Mouse (Mus musculus): ENCODE data around the gene Arrdc5. TPM values are rescaled to one million over a fixed set of nuclear protein-coding genes. Genes with fewer than 3 reads are reported as not detected.

Arrdc5 gene
- polyA plus RNA-seq, 1 experiment from 2014 or later, result not detected

DNA sequence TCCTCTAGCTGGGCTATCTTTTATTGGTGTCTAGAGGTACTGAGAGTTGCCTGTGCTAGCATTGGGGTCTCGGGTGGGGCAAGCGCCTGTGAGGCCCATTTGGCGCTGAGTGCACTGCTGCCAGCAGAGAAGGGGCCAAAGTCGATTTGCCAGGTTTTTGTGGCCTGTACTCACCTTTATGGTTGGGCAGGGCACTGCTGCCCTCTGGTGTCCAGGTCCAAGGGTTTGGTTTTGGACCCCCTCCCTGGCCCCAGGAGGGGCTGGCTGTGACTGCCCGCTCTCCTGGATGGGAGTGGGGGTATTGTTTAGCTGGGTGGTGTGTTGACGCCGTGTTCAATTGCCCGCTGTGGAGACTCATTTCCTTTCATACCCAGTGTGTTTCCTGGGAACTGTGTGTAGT lies 5.7 kb upstream of the Arrdc5 start:
- ATAC-seq (no peak), DNase-seq (peak; percentile 57)
- Histone ChIP-seq H3K27me3 (ENCODE audit: insufficient read depth, low read length) (no peaks in the 10 kb centered on the region), H3K9ac (replicated peaks) (no peak overlapping the region), H3K9me3 (ENCODE audit: low read length) (no peaks in the 10 kb centered on the region), H3K36me3 (replicated peaks; ENCODE audit: insufficient read depth, low read length) (peaks cover 47% of the 10 kb centered on the region), H3K4me2 (ENCODE audit: low read depth, low read length) (peak overlapping the region; percentile 88), H3K4me3 (ENCODE audit: low read depth, low read length) (peak overlapping the region; percentile 62; the same call in 1 of the 2 replicates), H3K27ac (ENCODE audit: low read depth) (no peak overlapping the region), H3K4me1 (ENCODE audit: insufficient read depth) (peaks cover 45% of the 10 kb centered on the region)
- 72% methylated on average over 8 of the region's 8 CpGs for WGBS (ENCODE audit: insufficient replicate concordance)
- no peak for TF ChIP-seq EP300 (IDR thresholded peaks at IDR 0.05; ENCODE audit: low read depth)
- peak; percentile 65 for TF ChIP-seq CTCF (IDR thresholded peaks at IDR 0.05; ENCODE audit: low read depth)

- peak overlapping the region; percentile 76 for H3K9ac ChIP-seq (replicated peaks)
These were observed 5.1 kb upstream of the Arrdc5 start for GRCm38 (mm10) chr17:56305156-56305555.

GRCm38 (mm10) chr17:56304718-56305117 lies 4.6 kb upstream of the Arrdc5 start:
- DNase-seq (no peak), ATAC-seq (no peak)
- H3K4me1 ChIP-seq (ENCODE audit: insufficient read depth), result peaks cover 45% of the 10 kb centered on the region
- H3K4me3 ChIP-seq (ENCODE audit: low read depth, low read length), result peak overlapping the region; percentile 62
- WGBS (ENCODE audit: insufficient replicate concordance), result 15% methylated on average over 11 of the region's 11 CpGs
- TF ChIP-seq EP300 (IDR thresholded peaks at IDR 0.05; ENCODE audit: low read depth), result no peak
- TF ChIP-seq CTCF (IDR thresholded peaks at IDR 0.05; ENCODE audit: low read depth), result no peak
- peak overlapping the region; percentile 80 for H3K27ac ChIP-seq (ENCODE audit: low read depth)
- peaks cover 37% of the 10 kb centered on the region for H3K36me3 ChIP-seq (replicated peaks; ENCODE audit: insufficient read depth, low read length)
- H3K9me3 ChIP-seq (ENCODE audit: low read length), result no peaks in the 10 kb centered on the region
- peak overlapping the region; percentile 88 for H3K4me2 ChIP-seq (ENCODE audit: low read depth, low read length)
- H3K27me3 ChIP-seq (ENCODE audit: insufficient read depth, low read length), result no peaks in the 10 kb centered on the region
- H3K9ac ChIP-seq (replicated peaks), result peak overlapping the region; percentile 76

More at GRCm38 (mm10) chr17:56305156-56305555, 5.1 kb upstream of the Arrdc5 start:
- ATAC-seq (no peak), DNase-seq (no peak)
- peak overlapping the region; percentile 62 for H3K4me3 ChIP-seq (ENCODE audit: low read depth, low read length)
- H3K36me3 ChIP-seq (replicated peaks; ENCODE audit: insufficient read depth, low read length), result peaks cover 40% of the 10 kb centered on the region
- H3K27me3 ChIP-seq (ENCODE audit: insufficient read depth, low read length), result no peaks in the 10 kb centered on the region
- H3K4me1 ChIP-seq (ENCODE audit: insufficient read depth), result peaks cover 45% of the 10 kb centered on the region
- WGBS (ENCODE audit: insufficient replicate concordance), result 48% methylated on average over 9 of the region's 9 CpGs
- peak overlapping the region; percentile 80 for H3K27ac ChIP-seq (ENCODE audit: low read depth)
- H3K4me2 ChIP-seq (ENCODE audit: low read depth, low read length), result peak overlapping the region; percentile 88
- TF ChIP-seq CTCF (IDR thresholded peaks at IDR 0.05; ENCODE audit: low read depth), result no peak
- no peak for TF ChIP-seq EP300 (IDR thresholded peaks at IDR 0.05; ENCODE audit: low read depth)
- no peaks in the 10 kb centered on the region for H3K9me3 ChIP-seq (ENCODE audit: low read length)

- Histone ChIP-seq H3K4me1 (ENCODE audit: insufficient read depth) (peaks cover 45% of the 10 kb centered on the region), H3K9me3 (ENCODE audit: low read length) (no peaks in the 10 kb centered on the region), H3K36me3 (replicated peaks; ENCODE audit: insufficient read depth, low read length) (peaks cover 31% of the 10 kb centered on the region), H3K27me3 (ENCODE audit: insufficient read depth, low read length) (no peaks in the 10 kb centered on the region), H3K9ac (replicated peaks) (peak overlapping the region; percentile 76), H3K27ac (ENCODE audit: low read depth) (peak overlapping the region; percentile 80), H3K4me2 (ENCODE audit: low read depth, low read length) (peak overlapping the region; percentile 88), H3K4me3 (ENCODE audit: low read depth, low read length) (peak overlapping the region; percentile 62)
- DNase-seq (peak; percentile 98), ATAC-seq (peak; percentile 87)
- under 1% methylated on average over 63 of the region's 68 CpGs for WGBS (ENCODE audit: insufficient replicate concordance)
- TF ChIP-seq CTCF (IDR thresholded peaks at IDR 0.05; ENCODE audit: low read depth) (no peak), EP300 (IDR thresholded peaks at IDR 0.05; ENCODE audit: low read depth) (no peak; the same call in 1 of the 2 replicates)
These were observed 3.9 kb upstream of the Arrdc5 start for GRCm38 (mm10) chr17:56303847-56304586.

- Histone ChIP-seq H3K27me3 (ENCODE audit: insufficient read depth, low read length) (no peaks in the 10 kb centered on the region), H3K9me3 (ENCODE audit: low read length) (no peaks in the 10 kb centered on the region), H3K4me2 (ENCODE audit: low read depth, low read length) (peak within 1 kb of the TSS; percentile 88), H3K4me3 (ENCODE audit: low read depth, low read length) (peak within 1 kb of the TSS; percentile 62), H3K27ac (ENCODE audit: low read depth) (peak within 1 kb of the TSS; percentile 80), H3K36me3 (replicated peaks; ENCODE audit: insufficient read depth, low read length) (peaks cover 24% of the 10 kb centered on the region), H3K9ac (replicated peaks) (peak within 1 kb of the TSS; percentile 76), H3K4me1 (ENCODE audit: insufficient read depth) (peaks cover 45% of the 10 kb centered on the region)
- TF ChIP-seq CTCF (IDR thresholded peaks at IDR 0.05; ENCODE audit: low read depth) (no peak), EP300 (IDR thresholded peaks at IDR 0.05; ENCODE audit: low read depth) (no peak)
- DNase-seq (peak; percentile 92), ATAC-seq (peak; percentile 80)
- WGBS (ENCODE audit: insufficient replicate concordance), result under 1% methylated on average over 43 of the region's 43 CpGs
These were observed 3.2 kb upstream of the Arrdc5 start, which contains the start of gene Uhrf1 for GRCm38 (mm10) chr17:56303160-56303846. Gene Uhrf1, plus strand, starts transcription at chr17:56303321.

GRCm38 (mm10) chr17:56302363-56302996 lies 2.4 kb upstream of the Arrdc5 start:
- peak overlapping the region; percentile 80 for H3K27ac ChIP-seq (ENCODE audit: low read depth)
- H3K9me3 ChIP-seq (ENCODE audit: low read length), result no peaks in the 10 kb centered on the region
- ATAC-seq, result peak; percentile 21; the same call in 1 of the 2 replicates
- peak; percentile 61 for DNase-seq
- WGBS (ENCODE audit: insufficient replicate concordance), result 43% methylated on average over 13 of the region's 13 CpGs
- peak overlapping the region; percentile 61 for H3K9ac ChIP-seq (replicated peaks)
- peak overlapping the region; percentile 62 for H3K4me3 ChIP-seq (ENCODE audit: low read depth, low read length)
- H3K36me3 ChIP-seq (replicated peaks; ENCODE audit: insufficient read depth, low read length), result peaks cover 21% of the 10 kb centered on the region
- H3K4me2 ChIP-seq (ENCODE audit: low read depth, low read length), result peak overlapping the region; percentile 88
- peaks cover 41% of the 10 kb centered on the region for H3K4me1 ChIP-seq (ENCODE audit: insufficient read depth)
- no peaks in the 10 kb centered on the region for H3K27me3 ChIP-seq (ENCODE audit: insufficient read depth, low read length)
- TF ChIP-seq EP300 (IDR thresholded peaks at IDR 0.05; ENCODE audit: low read depth) (no peak), CTCF (IDR thresholded peaks at IDR 0.05; ENCODE audit: low read depth) (no peak)
